Mouse (Mus musculus) E14TG2a.4 (cell line): Measurements from ENCODE around the gene Osbpl2.

Experiments
- CTCF ChIP-seq: conservative IDR thresholded peaks from 2 replicates; pipeline ENCODE4 v1.5.1; 2014; ENCODE audit warnings: low read length
- NANOG ChIP-seq: IDR thresholded peaks from 2 replicates; pipeline ENCODE4 v1.6.1; 2014; ENCODE audit warnings: borderline replicate concordance, low read length, mixed read lengths
- POU5F1 ChIP-seq: IDR thresholded peaks from 2 replicates; pipeline ENCODE4 v1.6.1; 2014; ENCODE audit warnings: low read length, borderline replicate concordance

- TF ChIP-seq CTCF (peak; percentile 51), NANOG (no peak), POU5F1 (no peak)
Observed at GRCm38 (mm10) chr2:180107081-180107480, 12.0 kb upstream of the Osbpl2 start.
